8 mouse cellular contexts compared by ENCODE assay signal in the genomic region with DNA sequence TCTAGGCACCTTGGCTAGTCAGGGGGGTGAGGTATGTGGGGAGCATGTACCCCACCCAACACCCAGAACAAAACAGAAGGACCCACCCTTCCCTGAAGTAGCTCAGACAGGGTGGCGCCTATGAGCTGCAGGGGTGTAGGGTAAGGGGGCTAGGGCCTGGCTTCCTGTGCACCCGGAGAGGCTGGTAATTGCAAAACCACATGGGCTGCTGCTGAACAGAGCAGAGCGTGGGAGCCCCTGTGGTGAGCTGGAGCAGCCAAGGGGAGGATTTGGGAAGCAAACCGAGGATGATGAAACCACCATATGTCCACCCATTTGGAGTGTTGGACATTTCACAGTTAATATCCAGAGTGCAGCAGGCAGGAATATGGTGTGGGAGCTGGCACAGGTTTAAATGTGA. TPM values are rescaled to one million over a fixed set of nuclear protein-coding genes. Genes with fewer than 3 reads are reported as not detected.
DNase-seq lines count a peak whose midpoint lies in the region; ATAC-seq and TF ChIP-seq lines count a peak whose summit lies in the region.

No protein-coding gene starts in this region.

- H3K4me2 ChIP-seq in hindbrain, embryonic 12.5 days (replicated peaks) = no peak overlapping the region
- H3K4me2 ChIP-seq in hindbrain, embryonic 14.5 days (replicated peaks) = no peak overlapping the region
- no peak overlapping the region for H3K4me2 ChIP-seq in forebrain, embryonic 14.5 days (ENCODE audit: low read length)

- no peak for TF ChIP-seq CTCF in MEL (IDR thresholded peaks at IDR 0.05 in 2 of 3, conservative IDR thresholded peaks at IDR 0.05 in 1 of 3; ENCODE audit: control insufficient read depth in 1 of 3, insufficient read depth in 1 of 3, low read depth in 2 of 3, low read length in 3 of 3, poor library complexity in 1 of 3, severe bottlenecking in 1 of 3)

- peaks cover 13% of the 10 kb centered on the region for H3K4me1 ChIP-seq in hindbrain, embryonic 12.5 days
- H3K4me1 ChIP-seq in hindbrain, embryonic 14.5 days (replicated peaks; ENCODE audit: control insufficient read depth, insufficient read depth, low read length) = 0 out of 2 replicates have a peak, but pooled peaks cover 5% of the 10 kb centered on the region
- peaks cover 25 to 48% of the 10 kb centered on the region in 2 experiments for H3K4me1 ChIP-seq in MEL (ENCODE audit: control insufficient read depth in 1 of 2, insufficient read depth in 2 of 2, low read length in 2 of 2)
- peaks cover 4% of the 10 kb centered on the region for H3K4me1 ChIP-seq in forebrain, embryonic 14.5 days (ENCODE audit: control insufficient read depth, insufficient read depth, low read length)

- H3K4me3 ChIP-seq in hindbrain, embryonic 12.5 days = no peak overlapping the region
- no peak overlapping the region for H3K4me3 ChIP-seq in hindbrain, embryonic 14.5 days (replicated peaks; ENCODE audit: low read length)
- no peak overlapping the region for H3K4me3 ChIP-seq in MEL (ENCODE audit: control insufficient read depth in 1 of 2, insufficient read depth in 1 of 2, low read depth in 2 of 2, low read length in 2 of 2)
- no peak overlapping the region for H3K4me3 ChIP-seq in forebrain, embryonic 14.5 days (ENCODE audit: low read depth, low read length)

- peaks cover 26% of the 10 kb centered on the region for H3K36me3 ChIP-seq in hindbrain, embryonic 12.5 days
- H3K36me3 ChIP-seq in hindbrain, embryonic 14.5 days (replicated peaks; ENCODE audit: control insufficient read depth, insufficient read depth) = peaks cover 28% of the 10 kb centered on the region
- H3K36me3 ChIP-seq in MEL (ENCODE audit: control insufficient read depth in 1 of 2, insufficient read depth in 2 of 2, low read length in 2 of 2) = peaks cover 0 to 44% of the 10 kb centered on the region in 2 experiments; a peak in 3 of 4 replicates
- H3K36me3 ChIP-seq in forebrain, embryonic 14.5 days (ENCODE audit: control insufficient read depth, insufficient read depth, low read length) = peaks cover 25% of the 10 kb centered on the region

- H3K9ac ChIP-seq in hindbrain, embryonic 12.5 days = no peak overlapping the region
- H3K9ac ChIP-seq in hindbrain, embryonic 14.5 days = no peak overlapping the region
- peak overlapping the region; percentile 37 for H3K9ac ChIP-seq in MEL (ENCODE audit: control insufficient read depth, low read depth, low read length, poor library complexity, severe bottlenecking)
- no peak overlapping the region for H3K9ac ChIP-seq in forebrain, embryonic 14.5 days (ENCODE audit: low read length)

- no peaks in the 10 kb centered on the region for H3K9me3 ChIP-seq in hindbrain, embryonic 12.5 days (replicated peaks)
- H3K9me3 ChIP-seq in hindbrain, embryonic 14.5 days (ENCODE audit: control insufficient read depth, low read length) = no peaks in the 10 kb centered on the region
- H3K9me3 ChIP-seq in MEL (replicated peaks; ENCODE audit: insufficient read depth, low read length) = no peaks in the 10 kb centered on the region
- H3K9me3 ChIP-seq in forebrain, embryonic 14.5 days (replicated peaks; ENCODE audit: control insufficient read depth, low read length) = no peaks in the 10 kb centered on the region

- no peak for TF ChIP-seq POLR2A in MEL (IDR thresholded peaks at IDR 0.05; ENCODE audit: control insufficient read depth in 1 of 2, insufficient read depth in 1 of 2, low read depth in 1 of 2, low read length in 2 of 2, poor library complexity in 1 of 2)

- WGBS in hindbrain, embryonic 12.5 days = 52% methylated on average over 4 of the region's 4 CpGs
- 51% methylated on average over 4 of the region's 4 CpGs for WGBS in hindbrain, embryonic 14.5 days
- 37% methylated on average over 4 of the region's 4 CpGs for WGBS in forebrain, embryonic 14.5 days

- H3K27me3 ChIP-seq in hindbrain, embryonic 12.5 days = no peaks in the 10 kb centered on the region
- H3K27me3 ChIP-seq in hindbrain, embryonic 14.5 days (ENCODE audit: control insufficient read depth, insufficient read depth, low read length) = no peaks in the 10 kb centered on the region
- no peaks in the 10 kb centered on the region for H3K27me3 ChIP-seq in MEL (ENCODE audit: control insufficient read depth in 1 of 2, insufficient read depth in 2 of 2, low read length in 2 of 2)
- H3K27me3 ChIP-seq in forebrain, embryonic 14.5 days (replicated peaks; ENCODE audit: control insufficient read depth, insufficient read depth, low read length) = no peaks in the 10 kb centered on the region

- ATAC-seq in hindbrain, embryonic 12.5 days (ENCODE audit: low FRiP score) = no peak
- no peak for ATAC-seq in hindbrain, embryonic 14.5 days (ENCODE audit: low FRiP score)
- ATAC-seq in megakaryocyte-erythroid progenitor cell, adult 5-6 weeks (replicated peaks; ENCODE audit: low FRiP score, low TSS enrichment, poor library complexity, severe bottlenecking) = no peak
- ATAC-seq in forebrain, embryonic 14.5 days = no peak

- no peak for TF ChIP-seq RAD21 in MEL (IDR thresholded peaks at IDR 0.05; ENCODE audit: low read depth, low read length)

- 0 out of 2 replicates have a peak overlapping the region, but pooled peaks have one; percentile 3 for H3K27ac ChIP-seq in hindbrain, embryonic 12.5 days
- no peak overlapping the region; the same call in 1 of the 2 replicates for H3K27ac ChIP-seq in hindbrain, embryonic 14.5 days
- peak overlapping the region; percentile 51 for H3K27ac ChIP-seq in MEL (ENCODE audit: control insufficient read depth, low read depth, low read length)
- H3K27ac ChIP-seq in forebrain, embryonic 14.5 days (ENCODE audit: low read depth, low read length) = no peak overlapping the region

- no peaks in the 10 kb centered on the region; the same call in 1 of the 2 replicates for H3K79me2 ChIP-seq in MEL (ENCODE audit: control insufficient read depth, insufficient read depth, low read length, poor library complexity)

- DNase-seq in hindbrain, embryonic 14.5 days (ENCODE audit: low spot score) = no peak
- peak; percentile 56 for DNase-seq in MEL (ENCODE audit: low read depth, low spot score)
- peak; percentile 80 for DNase-seq in gastrocnemius, postnatal 25 days
- peak; percentile 66 to 69 for DNase-seq in layer of hippocampus, postnatal 36 days
- peak; percentile 29 to 63 for DNase-seq in thymus, postnatal 36 days
- no peak for DNase-seq in forebrain, embryonic 14.5 days (ENCODE audit: low spot score)

- TF ChIP-seq EP300 in MEL (IDR thresholded peaks at IDR 0.05; ENCODE audit: low read depth in 1 of 2, low read length in 2 of 2) = 0 out of 4 replicates have a peak, but pooled peaks of 1 of the 2 experiments have one; percentile 3

RNA-seq across cellular contexts. Expression of gene Cdc42bpg, which starts 3.7 kb away (rescaled TPM):
- polyA plus RNA-seq in hindbrain, embryonic 12.5 days (2016; fragmentation: Nextera tagmentation; extraction: Ambion mirVana) = 0.48 and 0.61 TPM in 2 replicates
- 0.56 and 0.63 TPM in 2 replicates for polyA plus RNA-seq in hindbrain, embryonic 14.5 days (2014; fragmentation: Nextera tagmentation; extraction: Ambion mirVana)
- 2.0 and 2.6 TPM in 2 replicates for total RNA-seq in MEL (2012; rRNA removed)
- polyA plus RNA-seq in MEL (2012; ENCODE audit: insufficient read depth in 1 of 2, insufficient read length in 2 of 2, low read depth in 1 of 2, low replicate concordance in 2 of 2, missing spikeins in 1 of 2) = 1 to 10 TPM in 1 of 2 experiments, not detected in 1; 4.5 TPM
- total RNA-seq in gastrocnemius, postnatal 25 days (2021) = 1 to 10 TPM; 4.0 to 5.1 TPM
- total RNA-seq in layer of hippocampus, postnatal 36 days (2021) = 1 to 10 TPM; 4.3 to 6.9 TPM
- total RNA-seq in megakaryocyte-erythroid progenitor cell, adult 5-6 weeks (2014; fragmentation: Nextera tagmentation) = 3.4 and 4.4 TPM in 2 replicates
- 3.1 and 3.7 TPM in 2 replicates for total RNA-seq in megakaryocyte-erythroid progenitor cell, adult 5-6 weeks (2017)
- 0.61 and 0.72 TPM in 2 replicates for polyA plus RNA-seq in forebrain, embryonic 14.5 days (2014; fragmentation: Nextera tagmentation; extraction: Ambion mirVana)

RNA-seq across cellular contexts. Expression of gene Ehd1, which starts 26.0 kb away (rescaled TPM):
- 90.8 and 92.7 TPM in 2 replicates for polyA plus RNA-seq in hindbrain, embryonic 12.5 days (2016; fragmentation: Nextera tagmentation; extraction: Ambion mirVana)
- 80.0 and 84.9 TPM in 2 replicates for polyA plus RNA-seq in hindbrain, embryonic 14.5 days (2014; fragmentation: Nextera tagmentation; extraction: Ambion mirVana)
- total RNA-seq in MEL (2012; rRNA removed) = 57.8 and 65.9 TPM in 2 replicates
- polyA plus RNA-seq in MEL (2012; ENCODE audit: insufficient read depth in 1 of 2, insufficient read length in 2 of 2, low read depth in 1 of 2, low replicate concordance in 2 of 2, missing spikeins in 1 of 2) = 100 to 1,000 TPM in 1 of 2 experiments, not detected in 1; 105 TPM
- total RNA-seq in gastrocnemius, postnatal 25 days (2021) = 10 to 100 TPM; 33.1 to 34.3 TPM
- 10 to 100 TPM; 72.8 to 82.2 TPM for total RNA-seq in layer of hippocampus, postnatal 36 days (2021)
- 50.0 and 60.7 TPM in 2 replicates for total RNA-seq in megakaryocyte-erythroid progenitor cell, adult 5-6 weeks (2014; fragmentation: Nextera tagmentation)
- total RNA-seq in megakaryocyte-erythroid progenitor cell, adult 5-6 weeks (2017) = 26.7 and 62.5 TPM in 2 replicates
- polyA plus RNA-seq in forebrain, embryonic 14.5 days (2014; fragmentation: Nextera tagmentation; extraction: Ambion mirVana) = 71.3 and 79.8 TPM in 2 replicates

RNA-seq across cellular contexts. Expression of gene Men1, which starts 32.3 kb away (rescaled TPM):
- polyA plus RNA-seq in hindbrain, embryonic 12.5 days (2016; fragmentation: Nextera tagmentation; extraction: Ambion mirVana) = 91.5 and 95.8 TPM in 2 replicates
- polyA plus RNA-seq in hindbrain, embryonic 14.5 days (2014; fragmentation: Nextera tagmentation; extraction: Ambion mirVana) = 46.7 and 51.5 TPM in 2 replicates
- total RNA-seq in MEL (2012; rRNA removed) = 37.7 and 39.4 TPM in 2 replicates
- polyA plus RNA-seq in MEL (2012; ENCODE audit: insufficient read depth in 1 of 2, insufficient read length in 2 of 2, low read depth in 1 of 2, low replicate concordance in 2 of 2, missing spikeins in 1 of 2) = 100 to 1,000 TPM in 1 of 2 experiments, not detected in 1; 132 TPM
- total RNA-seq in gastrocnemius, postnatal 25 days (2021) = 1 to 10 TPM; 5.0 to 7.0 TPM
- 10 to 100 TPM; 63.3 to 69.8 TPM for total RNA-seq in layer of hippocampus, postnatal 36 days (2021)
- total RNA-seq in megakaryocyte-erythroid progenitor cell, adult 5-6 weeks (2014; fragmentation: Nextera tagmentation) = 39.8 and 56.2 TPM in 2 replicates
- 17.8 and 19.8 TPM in 2 replicates for total RNA-seq in megakaryocyte-erythroid progenitor cell, adult 5-6 weeks (2017)
- 47.7 and 61.6 TPM in 2 replicates for polyA plus RNA-seq in forebrain, embryonic 14.5 days (2014; fragmentation: Nextera tagmentation; extraction: Ambion mirVana)

RNA-seq across cellular contexts. Expression of gene Map4k2, which starts 38.4 kb away (rescaled TPM):
- polyA plus RNA-seq in hindbrain, embryonic 12.5 days (2016; fragmentation: Nextera tagmentation; extraction: Ambion mirVana) = 15.0 and 16.0 TPM in 2 replicates
- polyA plus RNA-seq in hindbrain, embryonic 14.5 days (2014; fragmentation: Nextera tagmentation; extraction: Ambion mirVana) = 12.4 and 15.4 TPM in 2 replicates
- total RNA-seq in MEL (2012; rRNA removed) = 8.0 and 10.2 TPM in 2 replicates
- polyA plus RNA-seq in MEL (2012; ENCODE audit: insufficient read depth in 1 of 2, insufficient read length in 2 of 2, low read depth in 1 of 2, low replicate concordance in 2 of 2, missing spikeins in 1 of 2) = 10 to 100 TPM in 1 of 2 experiments, not detected in 1; 22.3 TPM
- 10 to 100 TPM in 1 of 2 experiments, 1 to 10 TPM in 1; 9.2 to 14.6 TPM for total RNA-seq in gastrocnemius, postnatal 25 days (2021)
- total RNA-seq in layer of hippocampus, postnatal 36 days (2021) = 10 to 100 TPM; 74.9 to 87.7 TPM
- 37.3 and 41.8 TPM in 2 replicates for total RNA-seq in megakaryocyte-erythroid progenitor cell, adult 5-6 weeks (2014; fragmentation: Nextera tagmentation)
- total RNA-seq in megakaryocyte-erythroid progenitor cell, adult 5-6 weeks (2017) = 9.4 and 27.2 TPM in 2 replicates
- 6.2 and 11.2 TPM in 2 replicates for polyA plus RNA-seq in forebrain, embryonic 14.5 days (2014; fragmentation: Nextera tagmentation; extraction: Ambion mirVana)

Comparison
In these comparisons a context has a peak if more than half of its experiments do, and no peak if none do; other contexts are left out.
1. H3K27ac ChIP-seq: peak in hindbrain, embryonic 12.5 days (single experiment) and MEL (single experiment); none in hindbrain, embryonic 14.5 days (single experiment) and forebrain, embryonic 14.5 days (single experiment).
2. DNase-seq: peak in MEL (single experiment), gastrocnemius, postnatal 25 days (single experiment), layer of hippocampus, postnatal 36 days (2 of 2) and thymus, postnatal 36 days (2 of 2); none in hindbrain, embryonic 14.5 days (single experiment) and forebrain, embryonic 14.5 days (single experiment).